Mouse (Mus musculus): ENCODE results near the gene Fcrla. TPM values are rescaled to one million over a fixed set of nuclear protein-coding genes. Genes with fewer than 3 reads are reported as not detected.

Gene Fcrla
- total RNA-seq, 2 experiments from 2014 or later: not detected

- no peak for DNase-seq (ENCODE audit: low spot score)
These were observed 38.1 kb downstream of the Fcrla start for GRCm38 (mm10) chr1:170889310-170889709.

GRCm38 (mm10) chr1:170886044-170886458, 41.3 kb downstream of the Fcrla start:
- DNase-seq (ENCODE audit: low spot score): no peak

DNA sequence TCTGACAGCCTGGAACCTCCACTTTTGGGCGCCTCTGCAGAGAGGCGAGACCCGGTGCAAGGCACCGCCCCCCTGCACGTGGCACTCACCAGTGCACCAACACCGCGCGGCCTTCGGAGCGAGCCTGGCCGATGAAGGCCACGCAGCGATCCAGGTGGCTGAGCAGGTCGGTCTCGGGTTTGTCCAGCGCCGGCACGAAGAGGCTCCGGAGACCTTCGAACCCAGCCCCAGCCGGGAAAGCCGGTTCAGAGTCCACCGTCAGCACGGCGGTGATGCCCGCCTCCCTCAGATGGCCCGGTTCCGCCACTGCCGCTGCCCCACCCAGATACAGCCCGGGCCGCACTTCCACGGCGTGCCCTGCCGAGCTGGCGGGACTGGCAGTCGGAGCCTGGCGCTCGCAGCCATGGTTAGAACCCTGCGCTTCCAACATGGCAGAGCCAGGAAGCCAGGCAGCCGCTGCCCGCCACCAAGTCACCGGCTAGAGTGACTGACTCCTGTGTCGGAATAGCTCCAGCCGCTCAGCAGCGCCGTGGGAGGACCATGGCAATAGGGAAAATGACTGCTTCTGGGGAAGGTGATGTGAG, 42.3 kb downstream of the Fcrla start, which contains the start of the genes Gm26620 and Dusp12:
Gene Gm26620, plus strand, starts transcription at position 88 of the 584 bp plus-strand sequence.
Gene Dusp12, minus strand, starts transcription at position 563 of the 584 bp plus-strand sequence.
- peak; percentile 78 for DNase-seq (ENCODE audit: low spot score)

GRCm38 (mm10) chr1:170884390-170884789, 43.0 kb downstream of the Fcrla start:
- DNase-seq (ENCODE audit: low spot score): no peak

DNA sequence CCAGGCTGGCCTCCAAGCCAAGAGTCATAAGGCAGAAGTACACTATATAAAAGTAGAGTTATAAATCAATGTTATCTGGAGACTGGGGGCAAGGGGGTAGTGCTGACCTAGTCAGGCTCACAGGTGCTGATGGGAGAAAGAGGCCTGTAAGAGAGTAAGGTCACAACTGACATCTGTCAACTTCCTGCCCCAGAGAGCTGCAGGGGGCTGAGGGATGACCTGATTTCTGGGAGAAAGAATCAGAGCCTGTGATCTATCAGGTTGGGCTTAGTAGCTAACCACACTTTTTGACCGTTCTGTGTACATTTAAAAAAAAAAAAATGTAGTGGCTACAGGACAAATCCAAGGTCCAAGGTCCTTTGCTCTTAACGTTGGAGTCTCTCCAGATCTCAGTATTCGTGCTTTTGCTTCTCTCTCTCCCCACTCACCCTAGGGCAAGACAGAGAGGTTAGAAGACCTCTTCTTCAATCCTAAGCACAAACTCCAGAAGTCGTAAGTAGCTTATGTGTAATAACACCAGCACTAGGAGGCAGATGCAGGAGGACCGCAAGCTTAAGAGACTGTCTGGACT, 44.4 kb downstream of the Fcrla start:
- DNase-seq (ENCODE audit: low spot score): no peak

DNA sequence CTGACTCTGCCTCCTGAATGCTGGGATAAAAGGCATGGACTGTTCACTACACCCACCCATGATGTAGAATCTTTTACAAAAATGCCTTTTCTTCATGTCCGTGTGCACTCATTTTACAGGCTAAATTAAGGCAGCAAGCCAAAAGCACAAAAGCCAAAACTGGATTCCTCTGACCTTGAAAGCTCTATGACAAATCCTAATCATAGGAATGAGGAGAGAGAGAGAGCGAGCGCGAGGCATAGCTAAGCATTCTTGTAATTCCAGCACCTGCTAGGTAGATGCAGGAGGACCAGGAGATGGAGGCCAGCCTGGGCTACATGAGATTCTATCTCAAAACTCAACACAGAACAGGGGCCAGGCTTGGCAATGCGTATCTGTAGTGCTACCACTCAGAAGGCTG, 50.5 kb downstream of the Fcrla start:
- DNase-seq (ENCODE audit: low spot score): no peak

DNA sequence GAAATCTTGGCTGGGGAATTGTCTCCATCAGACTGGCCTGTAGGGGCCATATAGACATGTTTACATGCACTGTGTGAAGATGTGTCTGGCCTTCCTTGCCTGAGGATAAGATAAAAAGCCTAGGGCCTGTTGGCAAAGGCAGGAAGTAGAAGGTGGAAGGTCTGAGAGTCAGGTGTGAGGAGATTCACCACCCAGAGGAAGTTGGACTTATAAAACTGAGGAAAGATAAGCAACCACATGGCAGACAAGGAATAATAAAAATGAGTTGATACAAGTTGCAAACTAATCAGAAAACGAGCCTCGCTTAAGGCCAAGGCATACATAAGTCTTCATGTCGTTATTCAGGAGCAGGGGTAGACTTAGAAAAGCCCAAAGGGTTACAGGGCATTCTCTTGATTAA, 51.7 kb downstream of the Fcrla start:
- DNase-seq (ENCODE audit: low spot score): no peak

DNA sequence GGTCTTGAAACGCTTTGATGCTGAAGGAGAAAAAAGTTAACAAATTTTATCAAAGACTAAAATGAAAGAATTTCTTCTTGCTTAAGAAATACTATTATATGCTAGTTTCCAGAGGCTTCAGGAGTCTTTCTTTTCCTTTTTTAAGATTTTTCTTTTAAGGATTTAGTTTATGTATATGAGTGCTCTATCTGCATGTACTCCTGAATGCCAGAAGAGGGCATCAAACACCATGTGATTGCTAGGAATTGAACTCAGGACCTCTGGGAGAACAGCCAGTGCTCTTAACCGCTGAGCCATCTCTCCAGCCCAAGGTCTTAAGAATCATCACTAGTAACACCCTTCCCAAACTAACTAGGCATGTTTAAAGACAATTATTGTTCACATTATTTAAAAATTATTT, 55.4 kb downstream of the Fcrla start:
- DNase-seq (ENCODE audit: low spot score): no peak

- DNase-seq (ENCODE audit: low spot score): no peak
These were observed 56.0 kb downstream of the Fcrla start for GRCm38 (mm10) chr1:170871402-170871801.

- DNase-seq (ENCODE audit: low spot score): no peak
These were observed 58.5 kb downstream of the Fcrla start for GRCm38 (mm10) chr1:170868905-170869283.

DNA sequence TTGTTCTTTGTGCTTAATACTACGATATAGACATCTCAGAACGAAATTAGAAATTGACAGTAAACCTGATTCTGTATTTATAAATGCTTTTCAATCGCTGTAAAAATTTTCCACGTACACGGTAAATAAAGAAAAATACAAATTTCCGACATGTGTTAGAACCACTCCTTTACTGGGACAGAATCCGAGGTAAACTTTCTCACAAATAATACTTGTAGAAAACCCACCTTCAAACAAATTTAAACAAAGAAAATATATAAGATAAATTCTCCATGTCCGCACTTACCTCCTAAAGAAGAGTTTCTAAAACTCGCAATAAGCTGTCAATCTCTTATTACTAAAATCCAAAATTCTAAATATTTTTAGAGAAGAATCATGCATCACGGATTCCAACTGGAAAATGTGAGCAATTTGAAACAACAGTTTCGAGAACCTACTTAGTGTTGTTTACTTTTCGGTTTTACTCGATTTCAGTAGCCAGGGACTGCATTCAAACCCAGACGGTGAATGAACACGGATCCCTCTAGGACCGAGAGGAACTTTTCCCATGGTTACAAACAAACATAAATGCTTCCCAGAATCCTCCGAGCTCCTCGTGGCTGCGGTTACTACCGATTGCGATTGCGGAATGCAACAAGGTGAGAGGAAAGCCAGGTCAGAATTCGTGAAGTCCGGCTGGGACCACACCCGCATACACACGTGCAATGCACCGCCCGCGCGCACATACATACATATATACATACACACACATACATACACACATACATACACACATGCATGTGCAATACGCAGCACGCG, 59.1 kb downstream of the Fcrla start:
- DNase-seq (ENCODE audit: low spot score): peak; percentile 75

DNA sequence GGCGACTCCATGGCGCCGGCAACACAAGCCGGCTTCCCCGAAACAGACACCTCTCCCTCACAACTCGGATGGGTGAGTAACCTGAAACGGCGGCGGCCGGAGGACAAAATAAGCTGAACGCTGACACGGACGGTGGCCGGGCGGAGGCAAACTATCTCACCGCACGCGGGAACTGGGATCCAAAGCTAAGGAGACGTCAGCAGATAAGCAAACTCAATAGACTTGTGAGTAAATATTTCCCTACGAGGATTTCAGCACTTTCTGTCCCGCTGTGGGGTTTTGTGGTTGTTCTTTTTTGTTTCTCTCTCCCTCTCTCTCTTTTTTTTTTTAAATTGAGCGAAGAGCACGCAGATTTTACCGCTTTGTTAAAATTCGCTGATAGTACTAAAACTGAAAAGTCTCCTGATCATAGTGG, 59.7 kb downstream of the Fcrla start, which contains the start of gene Atf6:
Gene Atf6, minus strand, starts transcription at position 81 of the 415 bp plus-strand sequence.
- DNase-seq (ENCODE audit: low spot score): peak; percentile 97

Other genes starting within 250 kb of the Fcrla start
- 10 to 100 TPM; 17.0 to 17.7 TPM for gene Atf6, start 59.8 kb downstream of the Fcrla start, total RNA-seq (2021)
- gene Gm26620, start 42.5 kb downstream of the Fcrla start, total RNA-seq (2021): under 1 TPM in 1 of 2 experiments, not detected in 1; 0.47 TPM
- gene Dusp12, start 42.0 kb downstream of the Fcrla start, total RNA-seq (2021): 1 to 10 TPM; 4.1 to 5.5 TPM
- not detected for gene Fcrlb, start 14.6 kb downstream of the Fcrla start, total RNA-seq (2021)
- 1 to 10 TPM; 2.3 to 2.4 TPM for gene Fcgr2b, start 49.0 kb upstream of the Fcrla start, total RNA-seq (2021)
- gene Fcgr4, start 91.3 kb upstream of the Fcrla start, total RNA-seq (2021): not detected
- 1 to 10 TPM; 1.8 to 4.4 TPM for gene Fcgr3, start 137.4 kb upstream of the Fcrla start, total RNA-seq (2021)
- 1 to 10 TPM; 1.2 to 2.0 TPM for gene Cfap126, start 186.3 kb upstream of the Fcrla start, total RNA-seq (2021)
- gene Sdhc, start 223.0 kb upstream of the Fcrla start, total RNA-seq (2021): 100 to 1,000 TPM; 667 to 772 TPM
- 10 to 100 TPM; 28.7 to 29.5 TPM for gene Mpz, start 223.1 kb upstream of the Fcrla start, total RNA-seq (2021)

Measured in gastrocnemius, adult 18-20 months (tissue).